Mouse (Mus musculus): ENCODE results near the gene Atxn1. TPM values are rescaled to one million over a fixed set of nuclear protein-coding genes. Genes with fewer than 3 reads are reported as not detected.

The Atxn1 gene
- polyA plus RNA-seq, 1 experiment: 7.2 TPM

DNA sequence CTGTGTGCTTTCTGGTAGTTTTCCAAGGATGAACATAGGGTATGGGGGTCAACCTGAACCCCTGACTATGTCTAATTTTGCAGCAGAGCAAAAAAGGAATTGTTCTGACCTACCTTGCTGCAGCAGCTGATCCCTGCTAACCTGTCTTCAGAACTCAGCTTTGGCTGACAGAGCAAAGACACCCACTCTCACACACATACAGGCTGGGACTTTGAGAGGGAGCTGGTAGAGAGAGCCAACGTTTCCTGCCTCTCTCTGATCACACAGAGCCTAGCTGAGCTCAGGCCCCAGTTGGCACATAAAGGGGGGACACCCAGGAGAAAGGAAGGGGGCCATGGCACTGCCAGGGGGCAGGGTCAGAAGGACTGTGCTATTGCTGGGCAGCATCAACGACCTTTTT lies 356.9 kb downstream of the Atxn1 start:
- no peak overlapping the region for H3K4me3 ChIP-seq (ENCODE audit: insufficient read depth, low read depth, low read length)
- no peaks in the 10 kb centered on the region for H3K4me1 ChIP-seq (ENCODE audit: control insufficient read depth, insufficient read depth, insufficient read length, low read length)
- H3K27ac ChIP-seq (replicated peaks; ENCODE audit: low read depth, low read length): no peak overlapping the region

DNA sequence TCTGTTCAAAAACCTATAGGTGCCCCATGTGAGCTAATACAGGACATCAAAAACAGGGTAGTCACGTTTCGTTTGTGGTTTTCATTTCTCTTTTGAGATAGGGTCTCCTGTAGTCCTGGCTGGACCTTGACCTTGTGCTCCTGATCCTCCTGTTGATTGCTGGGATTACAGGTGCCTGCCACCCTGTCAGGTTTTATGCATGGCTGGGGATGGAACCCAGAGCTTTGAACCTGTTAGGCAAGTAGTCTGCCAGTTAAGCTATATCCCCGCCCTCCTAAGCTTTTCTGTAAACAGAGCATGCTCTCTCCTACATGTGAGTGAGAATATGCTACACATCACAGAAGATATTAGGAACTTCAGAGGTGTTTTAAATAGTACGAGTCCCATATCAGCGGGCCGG lies 361.2 kb downstream of the Atxn1 start:
- no peaks in the 10 kb centered on the region for H3K4me1 ChIP-seq (ENCODE audit: control insufficient read depth, insufficient read depth, insufficient read length, low read length)
- no peak overlapping the region for H3K27ac ChIP-seq (replicated peaks; ENCODE audit: low read depth, low read length)
- H3K4me3 ChIP-seq (ENCODE audit: insufficient read depth, low read depth, low read length): no peak overlapping the region

DNA sequence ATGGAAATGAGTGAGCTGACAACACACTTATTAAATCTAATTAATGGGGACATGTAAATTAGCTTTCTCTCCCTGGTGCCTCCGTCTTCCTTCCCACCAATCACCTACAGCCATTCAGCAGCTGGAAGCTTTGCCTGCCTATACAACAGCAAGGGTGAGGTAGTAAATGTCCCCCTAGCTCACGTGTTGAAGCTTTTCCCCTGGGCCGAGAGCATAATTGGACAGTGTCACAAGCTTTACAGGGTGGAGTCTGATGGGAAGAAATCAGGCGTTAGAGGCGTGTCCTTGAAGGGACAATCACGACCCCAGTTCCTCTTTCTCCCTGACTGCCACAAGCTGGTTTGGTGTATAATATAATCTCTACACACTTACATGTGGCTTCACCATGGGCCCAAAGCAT lies 364.4 kb downstream of the Atxn1 start:
- no peak overlapping the region for H3K4me3 ChIP-seq (ENCODE audit: insufficient read depth, low read depth, low read length)
- no peak overlapping the region for H3K27ac ChIP-seq (replicated peaks; ENCODE audit: low read depth, low read length)
- no peaks in the 10 kb centered on the region for H3K4me1 ChIP-seq (ENCODE audit: control insufficient read depth, insufficient read depth, insufficient read length, low read length)

DNA sequence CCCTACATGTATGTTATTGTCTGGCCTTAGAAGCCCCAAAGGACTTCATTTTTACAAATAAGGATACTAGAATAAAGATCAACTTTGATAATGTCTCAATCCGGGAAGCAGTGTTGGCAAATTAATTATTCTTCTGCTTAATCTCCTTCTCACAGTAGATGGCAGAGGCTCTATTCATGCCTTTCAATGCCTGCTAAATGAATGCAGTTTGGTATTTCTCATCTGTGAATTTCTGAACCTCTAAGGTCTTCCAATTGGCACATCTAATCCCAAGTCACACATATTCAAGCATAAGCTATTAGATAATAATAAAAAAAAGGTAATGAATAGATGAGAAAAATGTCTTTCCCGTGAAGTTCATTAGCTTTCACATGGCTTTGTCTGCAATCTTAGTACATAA lies 365.0 kb downstream of the Atxn1 start:
- Histone ChIP-seq H3K27ac (replicated peaks; ENCODE audit: low read depth, low read length) (no peak overlapping the region), H3K4me3 (ENCODE audit: insufficient read depth, low read depth, low read length) (no peak overlapping the region), H3K4me1 (ENCODE audit: control insufficient read depth, insufficient read depth, insufficient read length, low read length) (no peaks in the 10 kb centered on the region)

DNA sequence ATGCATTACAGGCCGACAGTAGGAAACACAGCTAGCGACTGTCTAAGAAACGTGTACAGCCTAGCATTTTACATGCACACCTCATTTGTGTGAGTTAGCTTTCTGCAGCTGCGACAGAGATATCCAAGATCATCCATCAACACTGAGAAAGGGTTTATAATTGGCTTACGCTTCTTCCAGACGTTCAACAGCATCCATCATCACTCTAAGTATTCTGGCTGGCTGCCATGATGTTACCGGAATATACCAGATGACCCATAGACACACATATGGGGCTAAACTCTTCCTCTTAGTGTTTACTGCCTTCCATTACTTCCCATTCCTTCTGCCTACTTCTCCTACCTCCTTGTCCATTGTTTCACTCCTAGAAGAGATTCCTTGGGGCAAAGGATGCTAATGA lies 369.4 kb downstream of the Atxn1 start:
- no peaks in the 10 kb centered on the region for H3K4me1 ChIP-seq (ENCODE audit: control insufficient read depth, insufficient read depth, insufficient read length, low read length)
- H3K4me3 ChIP-seq (ENCODE audit: insufficient read depth, low read depth, low read length): no peak overlapping the region
- no peak overlapping the region for H3K27ac ChIP-seq (replicated peaks; ENCODE audit: low read depth, low read length)

DNA sequence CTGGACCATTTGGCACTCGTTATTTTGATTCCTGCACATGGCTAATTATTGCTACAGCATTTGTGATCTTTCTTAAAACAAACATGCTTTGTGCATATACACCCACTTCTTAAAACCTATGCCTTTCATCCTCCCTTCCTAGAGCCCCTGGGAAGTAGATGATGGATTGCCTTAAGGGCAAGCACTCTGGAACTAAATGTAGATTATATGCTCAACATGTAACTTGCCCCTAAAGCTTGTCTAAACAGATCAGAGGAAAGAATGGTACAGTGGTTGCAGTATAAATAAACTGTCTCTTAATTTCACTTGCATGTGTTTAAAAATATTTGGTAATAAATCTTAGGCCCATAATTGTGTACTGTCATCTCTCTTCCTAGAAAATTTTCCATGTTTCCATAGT lies 370.9 kb downstream of the Atxn1 start:
- no peak overlapping the region for H3K27ac ChIP-seq (replicated peaks; ENCODE audit: low read depth, low read length)
- H3K4me1 ChIP-seq (ENCODE audit: control insufficient read depth, insufficient read depth, insufficient read length, low read length): no peaks in the 10 kb centered on the region
- no peak overlapping the region for H3K4me3 ChIP-seq (ENCODE audit: insufficient read depth, low read depth, low read length)

DNA sequence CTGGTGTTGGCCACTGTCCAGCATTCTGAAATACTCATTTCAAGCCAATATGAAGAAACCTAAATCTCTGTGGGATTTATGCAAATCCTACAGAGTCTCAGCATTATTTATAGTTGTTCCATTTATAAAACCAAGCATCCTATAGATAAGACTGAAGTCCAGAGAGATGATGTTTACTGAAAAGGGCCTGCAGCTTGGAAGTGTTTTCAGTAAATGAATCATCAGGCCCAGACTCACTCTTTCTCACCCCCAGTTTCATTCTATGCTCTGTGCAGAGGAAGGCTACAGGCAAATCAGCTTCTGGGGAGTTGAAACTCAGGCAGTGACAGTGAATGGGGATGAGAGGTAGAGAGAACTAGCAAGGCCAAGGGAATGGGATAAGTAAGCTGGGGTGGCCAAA lies 373.9 kb downstream of the Atxn1 start:
- no peak overlapping the region for H3K27ac ChIP-seq (replicated peaks; ENCODE audit: low read depth, low read length)

DNA sequence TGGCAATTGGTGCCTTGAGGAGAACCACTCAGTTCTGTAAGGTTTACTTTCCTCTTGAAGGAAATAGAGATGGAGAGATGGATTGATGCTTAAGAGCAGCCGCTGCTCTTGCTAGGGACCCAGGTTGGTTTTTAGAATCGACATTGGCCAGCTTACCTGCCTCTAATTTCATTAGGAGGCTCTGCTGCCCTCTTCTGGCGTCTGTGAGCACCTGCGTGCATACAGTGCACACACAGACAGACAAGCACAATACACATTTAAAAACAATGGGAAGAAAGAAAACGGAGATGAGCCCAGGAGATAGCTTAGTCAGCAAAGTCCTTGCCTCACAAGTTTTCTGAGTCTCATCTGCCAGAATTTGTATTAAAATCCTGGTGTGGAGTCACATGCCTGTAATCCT lies 381.7 kb downstream of the Atxn1 start:
- Histone ChIP-seq H3K4me1 (ENCODE audit: control insufficient read depth, insufficient read depth, insufficient read length, low read length) (peaks cover 4% of the 10 kb centered on the region; the same call in 1 of the 2 replicates), H3K4me3 (ENCODE audit: insufficient read depth, low read depth, low read length) (no peak overlapping the region), H3K27ac (replicated peaks; ENCODE audit: low read depth, low read length) (no peak overlapping the region)

More for the DNA sequence above, 373.9 kb downstream of the Atxn1 start:
- no peaks in the 10 kb centered on the region for H3K4me1 ChIP-seq (ENCODE audit: control insufficient read depth, insufficient read depth, insufficient read length, low read length)
- no peak overlapping the region for H3K4me3 ChIP-seq (ENCODE audit: insufficient read depth, low read depth, low read length)

DNA sequence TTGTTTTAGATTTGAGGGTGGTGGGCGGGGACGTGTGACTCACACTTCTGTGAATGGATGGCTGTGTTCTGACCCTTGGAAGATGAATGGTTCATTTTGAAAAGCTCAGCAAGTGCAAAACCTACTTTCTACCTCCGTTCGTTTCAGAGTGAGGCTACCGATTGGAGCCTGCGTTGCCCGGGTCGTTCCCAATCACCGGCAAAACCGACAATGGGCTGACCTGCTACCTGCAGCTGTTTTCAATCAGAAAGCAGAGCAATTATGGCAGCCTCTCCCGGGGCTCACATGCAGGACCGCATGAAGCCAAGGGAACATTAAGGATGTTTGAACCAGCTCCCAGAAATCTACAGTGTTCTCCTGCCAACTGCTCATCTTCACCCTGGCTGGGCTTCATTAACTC lies 382.5 kb downstream of the Atxn1 start:
- H3K4me1 ChIP-seq (ENCODE audit: control insufficient read depth, insufficient read depth, insufficient read length, low read length): peaks cover 11% of the 10 kb centered on the region
- no peak overlapping the region for H3K27ac ChIP-seq (replicated peaks; ENCODE audit: low read depth, low read length)
- no peak overlapping the region for H3K4me3 ChIP-seq (ENCODE audit: insufficient read depth, low read depth, low read length)

DNA sequence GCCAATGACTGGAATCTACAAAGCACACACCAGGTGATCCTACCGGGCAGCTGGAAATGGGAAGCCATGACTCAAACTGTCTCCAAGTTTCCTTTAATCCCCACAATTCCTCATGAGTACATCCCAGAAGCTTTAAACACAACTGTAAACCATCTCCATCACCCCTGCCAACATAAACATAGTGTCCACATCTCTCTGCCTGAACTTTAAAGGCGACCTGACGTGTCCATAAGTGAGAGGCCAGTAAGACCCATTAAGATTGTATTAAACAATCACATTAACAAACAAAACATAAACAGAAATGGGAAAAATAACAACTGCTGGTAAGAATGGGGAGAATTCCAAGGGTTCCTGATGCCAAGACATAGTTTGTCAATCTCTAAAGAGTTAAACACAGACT lies 385.1 kb downstream of the Atxn1 start:
- peaks cover 19% of the 10 kb centered on the region for H3K4me1 ChIP-seq (ENCODE audit: control insufficient read depth, insufficient read depth, insufficient read length, low read length)
- no peak overlapping the region for H3K27ac ChIP-seq (replicated peaks; ENCODE audit: low read depth, low read length)
- H3K4me3 ChIP-seq (ENCODE audit: insufficient read depth, low read depth, low read length): no peak overlapping the region

DNA sequence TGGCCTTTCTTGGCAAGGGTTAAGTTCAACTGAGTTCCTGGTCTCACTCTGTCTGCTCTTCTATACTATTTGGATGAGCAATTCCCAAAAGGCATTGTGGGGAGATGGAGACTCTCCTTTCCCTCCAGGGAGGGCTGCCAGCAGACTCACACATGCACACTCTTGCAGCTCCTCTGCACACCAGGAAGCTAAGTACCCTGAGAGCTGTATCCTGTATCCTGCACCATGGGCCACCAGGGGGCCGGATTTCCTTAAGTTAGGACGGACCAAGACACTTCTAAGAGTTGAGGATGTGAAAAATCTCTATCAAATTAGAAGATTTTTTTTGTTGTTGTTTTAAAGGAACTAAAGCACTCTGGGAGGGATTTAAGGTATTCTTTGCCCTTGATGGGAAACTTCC lies 387.0 kb downstream of the Atxn1 start:
- Histone ChIP-seq H3K4me3 (ENCODE audit: insufficient read depth, low read depth, low read length) (no peak overlapping the region), H3K4me1 (ENCODE audit: control insufficient read depth, insufficient read depth, insufficient read length, low read length) (peaks cover 19% of the 10 kb centered on the region), H3K27ac (replicated peaks; ENCODE audit: low read depth, low read length) (0 out of 2 replicates have a peak overlapping the region, but pooled peaks have one; percentile 28)

DNA sequence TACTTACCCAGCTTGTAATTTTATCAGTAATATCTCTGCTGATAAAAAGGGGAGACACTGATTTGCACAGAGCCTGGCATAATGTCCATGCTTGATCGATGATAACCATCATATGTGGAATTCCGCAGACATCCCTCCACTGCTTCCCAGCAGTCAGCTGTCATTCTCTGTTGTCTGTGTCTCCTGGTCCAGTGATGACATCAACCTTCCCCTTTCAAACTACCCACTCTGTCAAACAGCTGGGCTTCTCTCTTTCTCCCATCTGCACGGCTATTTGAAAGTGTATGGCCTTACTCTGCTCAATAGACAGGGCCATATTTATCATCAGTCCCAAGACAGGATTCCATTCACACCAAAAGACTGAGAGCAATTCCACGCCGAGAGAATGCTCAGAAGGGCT lies 387.4 kb downstream of the Atxn1 start:
- H3K27ac ChIP-seq (replicated peaks; ENCODE audit: low read depth, low read length): peak overlapping the region; percentile 28; the same call in 1 of the 2 replicates
- peaks cover 19% of the 10 kb centered on the region for H3K4me1 ChIP-seq (ENCODE audit: control insufficient read depth, insufficient read depth, insufficient read length, low read length)
- no peak overlapping the region for H3K4me3 ChIP-seq (ENCODE audit: insufficient read depth, low read depth, low read length)

DNA sequence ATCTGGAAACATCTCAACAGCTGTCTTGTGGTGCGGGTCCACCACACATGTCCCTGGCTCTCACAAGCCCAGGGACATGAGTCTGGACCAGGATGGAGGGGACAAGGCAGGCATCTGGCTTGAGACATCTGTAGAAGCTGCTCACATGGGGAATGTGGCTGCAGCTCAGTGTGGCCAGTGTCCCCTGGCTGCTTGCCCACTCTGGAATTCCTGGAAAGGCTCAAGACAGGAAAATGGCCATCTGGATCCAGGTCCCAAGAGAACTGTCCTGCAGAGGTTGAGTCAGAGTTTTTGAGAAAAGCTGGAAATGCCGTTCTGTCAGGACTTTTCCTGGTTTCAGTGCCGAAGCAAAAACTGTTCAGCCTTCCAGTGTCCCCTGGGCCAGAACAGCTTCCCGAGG lies 388.6 kb downstream of the Atxn1 start:
- Histone ChIP-seq H3K27ac (replicated peaks; ENCODE audit: low read depth, low read length) (peak overlapping the region; percentile 97), H3K4me1 (ENCODE audit: control insufficient read depth, insufficient read depth, insufficient read length, low read length) (peaks cover 19% of the 10 kb centered on the region), H3K4me3 (ENCODE audit: insufficient read depth, low read depth, low read length) (no peak overlapping the region)

DNA sequence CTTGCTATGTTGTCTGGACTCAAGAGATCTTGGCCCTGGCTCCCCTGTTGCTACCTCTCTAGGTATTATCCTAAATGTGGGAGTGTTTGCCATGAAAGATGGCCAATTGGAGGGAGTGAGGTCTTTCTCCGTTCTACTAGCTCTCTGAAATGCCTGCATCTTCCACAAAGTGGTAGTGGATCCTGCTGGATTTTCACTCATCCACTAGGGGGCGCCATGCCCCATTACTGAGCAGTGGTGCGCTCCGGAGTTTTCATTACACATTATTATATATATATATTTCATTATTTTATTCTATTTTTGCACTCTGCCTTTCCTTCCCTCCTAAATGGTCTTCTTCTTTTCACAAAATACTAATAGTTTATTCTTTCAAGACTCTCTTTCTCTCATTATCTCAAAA lies 392.0 kb downstream of the Atxn1 start:
- H3K4me1 ChIP-seq (ENCODE audit: control insufficient read depth, insufficient read depth, insufficient read length, low read length): peaks cover 13% of the 10 kb centered on the region

DNA sequence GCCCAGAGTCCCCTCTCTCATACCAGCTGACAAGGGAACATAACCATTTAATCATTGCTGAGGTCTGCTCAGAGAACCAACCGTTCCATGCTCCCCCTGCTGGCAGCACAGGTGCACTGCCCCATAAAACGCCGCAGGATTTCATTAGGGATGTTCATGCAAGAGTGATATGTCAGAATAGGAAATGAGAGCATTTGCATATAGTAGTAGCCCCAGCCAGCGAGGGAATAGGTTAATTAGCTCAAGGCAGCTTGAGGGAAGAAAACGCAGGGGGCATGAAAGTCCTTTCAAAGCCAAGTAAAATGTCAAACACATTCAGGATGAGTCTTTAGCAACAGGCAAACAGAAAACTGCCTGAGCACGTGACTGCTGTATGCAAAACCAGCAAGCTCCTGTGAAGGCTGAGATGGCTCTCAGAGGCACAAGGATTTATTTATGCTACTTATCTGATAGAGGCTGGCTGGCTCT lies 393.0 kb downstream of the Atxn1 start:
- Histone ChIP-seq H3K4me3 (ENCODE audit: insufficient read depth, low read depth, low read length) (no peak overlapping the region), H3K27ac (replicated peaks; ENCODE audit: low read depth, low read length) (no peak overlapping the region), H3K4me1 (ENCODE audit: control insufficient read depth, insufficient read depth, insufficient read length, low read length) (peaks cover 3% of the 10 kb centered on the region; the same call in 1 of the 2 replicates)

More for the DNA sequence above, 392.0 kb downstream of the Atxn1 start:
- Histone ChIP-seq H3K4me3 (ENCODE audit: insufficient read depth, low read depth, low read length) (no peak overlapping the region), H3K27ac (replicated peaks; ENCODE audit: low read depth, low read length) (no peak overlapping the region)

DNA sequence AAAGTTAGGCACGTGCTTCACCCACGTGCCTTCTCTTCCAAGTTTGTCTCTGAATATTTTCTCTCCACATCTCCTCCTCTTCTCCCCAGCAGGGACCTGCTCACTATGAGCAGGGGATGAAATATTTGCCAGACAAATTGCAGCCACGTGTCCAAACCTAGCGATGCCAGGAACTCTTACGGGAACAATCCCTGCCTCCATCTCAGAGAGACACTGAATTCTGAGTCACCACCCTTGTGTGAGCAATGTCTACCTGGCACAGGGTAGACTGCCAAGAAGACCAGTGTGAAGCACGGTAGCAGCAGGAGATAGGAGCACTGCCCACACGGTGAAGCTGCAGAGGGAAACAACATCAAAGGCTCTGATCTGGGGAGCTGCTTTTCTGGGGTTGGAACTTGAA lies 394.9 kb downstream of the Atxn1 start:
- Histone ChIP-seq H3K4me3 (ENCODE audit: insufficient read depth, low read depth, low read length) (no peak overlapping the region), H3K27ac (replicated peaks; ENCODE audit: low read depth, low read length) (no peak overlapping the region), H3K4me1 (ENCODE audit: control insufficient read depth, insufficient read depth, insufficient read length, low read length) (no peaks in the 10 kb centered on the region)

DNA sequence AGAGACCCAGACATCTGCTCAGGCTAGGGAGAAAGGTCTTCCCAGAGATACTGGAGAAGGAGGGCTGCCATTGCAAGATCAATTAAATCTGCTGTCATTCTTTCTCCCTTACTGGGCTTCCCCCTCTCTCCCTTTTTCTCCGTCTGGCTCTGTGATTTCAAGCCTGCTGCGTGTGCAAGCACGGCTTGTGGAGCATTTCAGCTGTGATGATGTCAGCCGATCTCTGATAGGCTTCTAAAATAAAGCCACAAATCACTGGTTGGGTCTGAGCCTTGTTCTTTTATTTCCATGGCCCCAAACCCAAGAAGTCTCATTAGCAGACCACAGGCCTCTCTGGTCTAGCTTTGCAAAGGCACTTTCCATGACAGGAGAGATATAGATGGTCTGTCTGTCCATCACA lies 399.9 kb downstream of the Atxn1 start:
- Histone ChIP-seq H3K4me3 (ENCODE audit: insufficient read depth, low read depth, low read length) (no peak overlapping the region), H3K27ac (replicated peaks; ENCODE audit: low read depth, low read length) (no peak overlapping the region), H3K4me1 (ENCODE audit: control insufficient read depth, insufficient read depth, insufficient read length, low read length) (no peaks in the 10 kb centered on the region)

Measured in brown adipose tissue, adult 24 weeks (tissue).